Mouse (Mus musculus) neural tube, embryonic 11.5 days (tissue): ENCODE results near the gene Gm15217. TPM values are rescaled to one million over a fixed set of nuclear protein-coding genes. Genes with fewer than 3 reads are reported as not detected.

Source experiments
- ATAC-seq: fragments of 200-750 bp; cut with Nextera tagmentation; 2 replicates; pipeline ENCODE4 v1.8.0; 2017; ENCODE audit warnings: moderate number of reproducible peaks, mild to moderate bottlenecking, moderate TSS enrichment, moderate library complexity; ENCODE audit not compliant: insufficient read depth, low FRiP score, low TSS enrichment
- DNase-seq: peaks from one replicate; pipeline ENCODE4 v3.0.0-alpha.2; 2015; ENCODE audit warnings: low spot score
- H3K27ac ChIP-seq: fragments of 300-500 bp; sonication (generic); 2 replicates; pipeline ENCODE4 v1.5.1; 2014; ENCODE audit warnings: low read depth, mild to moderate bottlenecking, low read length
- H3K27me3 ChIP-seq: fragments of 300-500 bp; sonication (generic); 2 replicates; pipeline ENCODE4 v1.6.1; 2014; ENCODE audit warnings: mild to moderate bottlenecking, low read length, mixed read lengths; ENCODE audit not compliant: control insufficient read depth, insufficient read depth
- H3K36me3 ChIP-seq: fragments of 300-500 bp; sonication (generic); 2 replicates; pipeline ENCODE4 v1.6.1; 2014; ENCODE audit warnings: mild to moderate bottlenecking, low read length, moderate library complexity, mixed read lengths; ENCODE audit not compliant: control insufficient read depth, insufficient read depth
- H3K4me1 ChIP-seq: fragments of 300-500 bp; sonication (generic); 2 replicates; pipeline ENCODE4 v1.6.1; 2014; ENCODE audit warnings: low read length, mixed read lengths; ENCODE audit not compliant: control insufficient read depth, insufficient read depth
- H3K4me2 ChIP-seq: fragments of 300-500 bp; sonication (generic); 2 replicates; pipeline ENCODE4 v1.6.1; 2014; ENCODE audit warnings: low read depth, mild to moderate bottlenecking, moderate library complexity
- H3K4me3 ChIP-seq: fragments of 300-500 bp; sonication (generic); 2 replicates; pipeline ENCODE4 v1.5.1; 2014; ENCODE audit warnings: low read depth, low read length
- H3K9ac ChIP-seq: fragments of 300-500 bp; sonication (generic); 2 replicates; pipeline ENCODE4 v1.6.1; 2014; ENCODE audit warnings: mild to moderate bottlenecking, low read length
- H3K9me3 ChIP-seq: fragments of 300-500 bp; sonication (generic); 2 replicates; pipeline ENCODE4 v1.6.1; 2016; ENCODE audit warnings: low read length; ENCODE audit not compliant: control insufficient read depth
- WGBS: fragments of 180-500 bp; shearing (Covaris S2); extraction: QIAGEN DNeasy Blood & Tissue Kit; methylation state at CpG from one replicate; pipeline ENCODE4 v1.1.7; 2014; 5-methylcytosine and 5-hydroxymethylcytosine counted together
- polyA plus RNA-seq: library from polyadenylated mRNA; unstranded; fragments of >200 nt; fragmentation: Nextera tagmentation; extraction: Ambion mirVana; gene quantifications from 2 replicates; pipeline ENCODE4 v1.2.1, GENCODE M21; 2014

Gm15217 gene
- polyA plus RNA-seq, 1 experiment from 2014 or later: not detected

DNA sequence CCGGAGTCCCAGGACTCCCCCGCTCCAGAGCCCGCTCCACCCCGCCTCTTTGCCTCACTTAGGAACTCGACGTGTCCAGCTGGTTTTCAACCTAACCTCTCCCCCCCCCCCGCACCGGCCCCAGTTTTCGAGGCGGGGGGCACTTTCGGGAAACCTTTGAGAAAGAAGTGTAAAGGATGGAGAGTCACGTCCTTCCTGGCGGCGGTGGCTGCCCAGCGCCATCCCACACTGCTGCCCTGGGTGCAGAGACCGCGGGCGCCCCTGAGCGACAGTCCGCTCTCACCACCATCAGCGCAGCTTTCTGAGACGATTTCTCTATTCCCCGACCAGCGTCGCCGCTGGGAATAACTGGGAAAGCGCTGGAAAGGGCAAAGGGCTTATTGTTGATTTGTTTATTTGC lies 9.4 kb downstream of the Gm15217 start:
- Histone ChIP-seq H3K4me1 (peaks cover 8% of the 10 kb centered on the region), H3K4me2 (peak overlapping the region; percentile 79), H3K4me3 (peak overlapping the region; percentile 55), H3K9me3 (no peaks in the 10 kb centered on the region), H3K36me3 (no peaks in the 10 kb centered on the region), H3K27ac (no peak overlapping the region), H3K9ac (no peak overlapping the region), H3K27me3 (peaks cover 50% of the 10 kb centered on the region)
- WGBS: under 1% methylated on average over 27 of the region's 27 CpGs
- ATAC-seq (no peak), DNase-seq (peak; percentile 70)

GRCm38 (mm10) chr14:46389438-46390248 lies 10.4 kb downstream of the Gm15217 start:
- ATAC-seq (no peak), DNase-seq (no peak)
- Histone ChIP-seq H3K36me3 (no peaks in the 10 kb centered on the region), H3K27me3 (peaks cover 46% of the 10 kb centered on the region), H3K9me3 (no peaks in the 10 kb centered on the region), H3K27ac (no peak overlapping the region), H3K9ac (peak overlapping the region; percentile 26; the same call in 1 of the 2 replicates), H3K4me3 (peak overlapping the region; percentile 26), H3K4me1 (peaks cover 8% of the 10 kb centered on the region), H3K4me2 (peak overlapping the region; percentile 45)
- WGBS: 7% methylated on average over 24 of the region's 24 CpGs

DNA sequence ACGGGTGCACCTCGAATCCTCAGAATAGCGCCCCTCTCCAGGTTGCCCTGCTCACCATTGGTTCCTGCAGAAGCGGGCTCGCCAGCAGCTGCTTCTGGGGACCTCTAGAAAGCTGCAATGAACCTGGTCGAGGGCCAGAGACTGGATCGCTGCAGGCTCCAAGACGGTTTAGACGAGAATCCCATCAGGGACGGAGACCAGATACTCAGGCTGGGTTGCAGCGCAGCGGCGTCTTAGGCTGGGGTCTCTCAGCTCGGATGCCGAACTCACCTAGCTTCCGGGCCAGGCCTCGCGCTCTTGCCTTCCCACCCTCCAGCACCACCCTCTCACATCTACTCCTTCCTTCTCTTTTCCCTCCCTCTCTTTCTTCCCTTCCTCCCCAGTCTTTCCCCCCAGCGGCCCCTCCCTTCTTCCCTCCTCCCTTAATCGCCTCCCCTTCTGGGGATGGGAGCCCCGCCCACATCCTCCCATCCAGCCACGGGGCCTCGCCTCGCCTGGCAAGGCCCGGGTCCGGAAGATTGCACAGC lies 11.1 kb downstream of the Gm15217 start, which contains the start of gene Bmp4:
Bmp4 (minus strand) TSS at position 421 of the 527 bp plus-strand sequence.
- Histone ChIP-seq H3K27ac (no peak within 1 kb of the TSS), H3K4me2 (peak within 1 kb of the TSS; percentile 45), H3K9ac (peak within 1 kb of the TSS; percentile 29), H3K36me3 (no peaks in the 10 kb centered on the region), H3K27me3 (peaks cover 41% of the 10 kb centered on the region), H3K4me1 (peaks cover 8% of the 10 kb centered on the region), H3K9me3 (no peaks in the 10 kb centered on the region), H3K4me3 (peak within 1 kb of the TSS; percentile 26)
- peak; percentile 67 for DNase-seq
- WGBS: 3% methylated on average over 25 of the region's 26 CpGs
- ATAC-seq: no peak

DNA sequence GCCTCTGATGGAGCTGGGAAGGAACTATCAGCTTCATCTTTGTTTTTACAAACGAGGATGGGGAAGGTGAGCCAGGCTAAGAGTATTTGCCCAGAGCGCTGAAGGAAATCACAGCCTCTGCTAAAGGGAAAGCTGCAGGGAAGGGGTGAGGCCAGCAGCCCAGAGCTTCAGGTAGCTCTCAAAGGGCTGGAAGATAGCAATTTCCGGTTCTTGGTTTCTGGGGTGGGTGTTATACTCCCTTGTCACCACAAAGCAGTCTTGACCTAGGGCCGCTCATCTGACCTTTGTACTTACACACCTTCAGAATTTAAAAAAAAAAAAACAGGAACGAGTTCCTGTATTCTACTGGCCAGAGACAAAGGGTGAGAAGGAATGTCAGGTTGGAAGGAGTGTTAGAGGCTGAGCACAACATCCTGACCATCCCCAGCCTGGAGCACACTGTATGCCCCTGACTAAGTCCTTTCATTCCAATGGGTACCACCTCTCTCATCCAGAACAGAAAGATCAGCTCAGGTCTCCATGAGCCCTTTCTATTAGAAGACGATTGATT lies 12.5 kb downstream of the Gm15217 start:
- WGBS: 44% methylated on average over 6 of the region's 6 CpGs
- H3K27ac ChIP-seq: no peak overlapping the region
- H3K4me3 ChIP-seq: no peak overlapping the region
- peaks cover 2% of the 10 kb centered on the region; the same call in 1 of the 2 replicates for H3K4me1 ChIP-seq
- H3K9ac ChIP-seq: no peak overlapping the region
- no peak overlapping the region for H3K4me2 ChIP-seq
- H3K27me3 ChIP-seq: peaks cover 35% of the 10 kb centered on the region
- H3K9me3 ChIP-seq: no peaks in the 10 kb centered on the region
- H3K36me3 ChIP-seq: no peaks in the 10 kb centered on the region
- DNase-seq (no peak), ATAC-seq (no peak)

- no peak overlapping the region for H3K9ac ChIP-seq
- H3K27ac ChIP-seq: no peak overlapping the region
- peak overlapping the region; percentile 12; the same call in 1 of the 2 replicates for H3K4me3 ChIP-seq
- 1% methylated on average over 27 of the region's 27 CpGs for whole genome bisulfite sequencing
- no peaks in the 10 kb centered on the region for H3K36me3 ChIP-seq
- peaks cover 4% of the 10 kb centered on the region; the same call in 1 of the 2 replicates for H3K4me1 ChIP-seq
- H3K4me2 ChIP-seq: peak overlapping the region; percentile 44
- H3K27me3 ChIP-seq: peaks cover 24% of the 10 kb centered on the region
- ATAC-seq (no peak), DNase-seq (peak; percentile 37)
- no peaks in the 10 kb centered on the region for H3K9me3 ChIP-seq
These were observed 19.0 kb downstream of the Gm15217 start for GRCm38 (mm10) chr14:46398091-46398695.

DNA sequence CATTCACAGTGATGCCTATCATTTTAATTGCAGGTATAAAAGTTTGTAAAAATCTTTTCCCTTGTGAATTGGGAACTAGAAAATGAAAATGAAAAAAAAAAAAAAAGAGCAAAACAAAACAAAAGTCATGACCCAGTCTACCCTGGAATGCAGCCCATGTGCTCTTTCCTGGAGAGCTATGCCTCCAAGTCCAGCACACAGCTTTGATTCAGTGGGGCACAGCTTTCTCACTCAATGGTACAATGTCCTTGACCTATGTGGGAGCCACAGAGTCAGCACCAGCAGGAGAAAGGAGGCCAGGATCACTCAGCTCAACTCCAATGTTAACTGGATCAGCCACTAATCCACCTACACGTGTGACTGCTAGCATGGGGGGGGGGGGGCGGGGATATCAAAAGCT lies 20.7 kb downstream of the Gm15217 start:
- Histone ChIP-seq H3K4me2 (no peak overlapping the region), H3K4me1 (peaks cover 4% of the 10 kb centered on the region; the same call in 1 of the 2 replicates), H3K9me3 (no peaks in the 10 kb centered on the region), H3K4me3 (no peak overlapping the region), H3K9ac (no peak overlapping the region), H3K27ac (no peak overlapping the region), H3K36me3 (no peaks in the 10 kb centered on the region), H3K27me3 (peaks cover 24% of the 10 kb centered on the region)
- WGBS: 74% methylated on average over 2 of the region's 2 CpGs
- DNase-seq: no peak
- no peak for ATAC-seq

GRCm38 (mm10) chr14:46408319-46408718 lies 29.1 kb downstream of the Gm15217 start:
- Histone ChIP-seq H3K9ac (no peak overlapping the region), H3K27ac (no peak overlapping the region), H3K9me3 (no peaks in the 10 kb centered on the region), H3K27me3 (no peaks in the 10 kb centered on the region), H3K36me3 (no peaks in the 10 kb centered on the region), H3K4me3 (no peak overlapping the region), H3K4me2 (no peak overlapping the region), H3K4me1 (no peaks in the 10 kb centered on the region)
- ATAC-seq: no peak
- DNase-seq: no peak
- WGBS: 84% methylated on average over 3 of the region's 3 CpGs

DNA sequence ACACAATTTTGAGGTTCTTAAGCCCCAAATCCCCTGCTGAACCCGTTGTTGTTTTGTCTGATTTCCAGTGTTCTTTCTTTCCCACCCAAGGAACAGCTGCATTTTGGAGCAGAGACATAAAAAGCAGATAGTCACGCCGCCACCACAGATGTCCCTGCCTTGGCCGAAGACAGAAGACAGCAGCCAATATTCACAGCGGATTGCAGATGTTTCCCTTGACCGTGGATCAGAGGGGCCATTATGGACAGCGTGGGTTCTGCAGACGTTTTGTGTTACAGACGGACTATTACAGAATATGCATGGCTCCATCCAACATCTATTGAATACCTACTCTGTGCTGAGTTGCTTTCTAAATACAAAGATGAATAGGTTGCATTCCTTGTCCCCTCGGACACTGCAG lies 29.8 kb downstream of the Gm15217 start:
- H3K9ac ChIP-seq: no peak overlapping the region
- DNase-seq: no peak
- H3K36me3 ChIP-seq: no peaks in the 10 kb centered on the region
- no peak overlapping the region for H3K4me3 ChIP-seq
- WGBS: 85% methylated on average over 10 of the region's 10 CpGs
- ATAC-seq: no peak
- no peak overlapping the region for H3K4me2 ChIP-seq
- H3K27me3 ChIP-seq: no peaks in the 10 kb centered on the region
- no peaks in the 10 kb centered on the region for H3K9me3 ChIP-seq
- no peaks in the 10 kb centered on the region for H3K4me1 ChIP-seq
- H3K27ac ChIP-seq: no peak overlapping the region
